Mouse (Mus musculus): ENCODE measurements around the gene 1600015I10Rik.

- TF ChIP-seq CTCF (conservative IDR thresholded peaks at IDR 0.05; ENCODE audit: insufficient read depth, insufficient read length, low read depth, low read length) (no peak), POLR2A (IDR thresholded peaks at IDR 0.05; ENCODE audit: low read depth, low read length) (no peak)
These were observed 21.0 kb downstream of the 1600015I10Rik start for GRCm38 (mm10) chr6:48950676-48951075.
